Comparison of ENCODE assay signal across 8 mouse cellular contexts in the genomic region with DNA sequence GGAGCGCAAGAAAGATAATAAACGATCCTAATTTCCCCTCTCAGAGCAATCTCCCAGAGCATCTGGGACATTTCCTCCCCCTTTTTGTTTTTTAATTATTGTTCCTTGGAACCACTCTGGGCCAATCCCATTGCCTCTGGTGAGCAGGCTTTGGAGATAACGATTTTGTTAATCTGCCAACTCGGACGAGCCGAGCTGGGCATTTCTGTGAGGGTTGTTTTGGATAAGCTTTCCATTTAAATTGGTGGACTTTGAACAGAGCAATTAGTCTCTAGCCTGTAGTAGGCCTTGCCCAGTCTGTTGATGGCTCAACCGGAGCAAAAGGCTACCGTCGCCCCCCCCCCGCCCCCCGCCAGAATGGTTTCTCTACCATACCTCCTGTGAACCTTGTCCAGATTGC. TPM values are rescaled to one million over a fixed set of nuclear protein-coding genes. Genes with fewer than 3 reads are reported as not detected.
DNase-seq lines count a peak whose midpoint lies in the region; ATAC-seq lines count a peak whose summit lies in the region.

No protein-coding gene starts in this region.

- intact Hi-C loops in left cerebral cortex, postnatal 14 days (cut with DNase I), result loop anchor here (5.0 kb wide), 1 partner anchor 49 kb away; no protein-coding TSS in a partner anchor
- intact Hi-C loops in gastrocnemius, postnatal 14 days (cut with DNase I; ENCODE audit: low total_unique reads), result no loop called here

- ATAC-seq in embryonic facial prominence, embryonic 11.5 days (replicated peaks; ENCODE audit: insufficient number of reproducible peaks, low FRiP score, low TSS enrichment, low read depth), result no peak; the same call in 1 of the 2 replicates
- peak; percentile 41; the same call in 1 of the 2 replicates for ATAC-seq in hindbrain, embryonic 13.5 days (ENCODE audit: low FRiP score)
- ATAC-seq in liver, embryonic 11.5 days (replicated peaks; ENCODE audit: low FRiP score), result no peak
- ATAC-seq in neural tube, embryonic 15.5 days (ENCODE audit: low FRiP score), result 0 out of 2 replicates have a peak, but pooled peaks have one; percentile 26

- H3K27me3 ChIP-seq in embryonic facial prominence, embryonic 11.5 days (ENCODE audit: control insufficient read depth, insufficient read depth, low read length), result no peaks in the 10 kb centered on the region
- H3K27me3 ChIP-seq in hindbrain, embryonic 13.5 days, result peaks cover 10% of the 10 kb centered on the region
- H3K27me3 ChIP-seq in liver, embryonic 11.5 days (replicated peaks; ENCODE audit: control insufficient read depth, insufficient read depth, low read length), result 0 out of 2 replicates have a peak, but pooled peaks cover 2% of the 10 kb centered on the region
- H3K27me3 ChIP-seq in neural tube, embryonic 15.5 days (replicated peaks), result no peaks in the 10 kb centered on the region

- H3K4me2 ChIP-seq in embryonic facial prominence, embryonic 11.5 days (ENCODE audit: low read depth, low read length), result peak overlapping the region; percentile 48
- H3K4me2 ChIP-seq in hindbrain, embryonic 13.5 days, result peak overlapping the region; percentile 54
- H3K4me2 ChIP-seq in liver, embryonic 11.5 days, result peak overlapping the region; percentile 71
- peak overlapping the region; percentile 60 for H3K4me2 ChIP-seq in neural tube, embryonic 15.5 days

- no peaks in the 10 kb centered on the region for H3K36me3 ChIP-seq in embryonic facial prominence, embryonic 11.5 days (replicated peaks; ENCODE audit: control insufficient read depth, insufficient read depth, low read depth, low read length)
- H3K36me3 ChIP-seq in hindbrain, embryonic 13.5 days, result no peaks in the 10 kb centered on the region
- H3K36me3 ChIP-seq in liver, embryonic 11.5 days (ENCODE audit: control insufficient read depth, insufficient read depth, low read length), result no peaks in the 10 kb centered on the region
- no peaks in the 10 kb centered on the region for H3K36me3 ChIP-seq in neural tube, embryonic 15.5 days

- H3K27ac ChIP-seq in embryonic facial prominence, embryonic 11.5 days (replicated peaks; ENCODE audit: low read depth, low read length), result no peak overlapping the region
- H3K27ac ChIP-seq in hindbrain, embryonic 13.5 days, result 0 out of 2 replicates have a peak overlapping the region, but pooled peaks have one; percentile 12
- no peak overlapping the region for H3K27ac ChIP-seq in liver, embryonic 11.5 days (ENCODE audit: low read depth, low read length)
- H3K27ac ChIP-seq in neural tube, embryonic 15.5 days (replicated peaks), result no peak overlapping the region

- DNase-seq in adrenal gland, adult 2 months, result peak; percentile 44
- DNase-seq in adrenal gland, adult 18-20 months (ENCODE audit: low spot score in 2 of 2), result no peak
- no peak for DNase-seq in embryonic facial prominence, embryonic 11.5 days (ENCODE audit: low spot score)
- DNase-seq in liver, embryonic 11.5 days (ENCODE audit: low spot score), result no peak
- no peak for DNase-seq in left cerebral cortex, postnatal 14 days (ENCODE audit: low spot score in 2 of 2)
- no peak for DNase-seq in gastrocnemius, postnatal 14 days

- no peak overlapping the region for H3K9ac ChIP-seq in embryonic facial prominence, embryonic 11.5 days (replicated peaks; ENCODE audit: low read length)
- H3K9ac ChIP-seq in hindbrain, embryonic 13.5 days, result no peak overlapping the region
- no peak overlapping the region for H3K9ac ChIP-seq in liver, embryonic 11.5 days (ENCODE audit: low read depth, low read length)
- no peak overlapping the region for H3K9ac ChIP-seq in neural tube, embryonic 15.5 days (replicated peaks)

- no peaks in the 10 kb centered on the region for H3K4me1 ChIP-seq in embryonic facial prominence, embryonic 11.5 days (ENCODE audit: control insufficient read depth, insufficient read depth, low read length)
- peaks cover 26% of the 10 kb centered on the region for H3K4me1 ChIP-seq in hindbrain, embryonic 13.5 days (replicated peaks)
- peaks cover 7% of the 10 kb centered on the region for H3K4me1 ChIP-seq in liver, embryonic 11.5 days (replicated peaks; ENCODE audit: control insufficient read depth, insufficient read depth, low read length)
- peaks cover 23% of the 10 kb centered on the region for H3K4me1 ChIP-seq in neural tube, embryonic 15.5 days

- peak overlapping the region; percentile 26; the same call in 1 of the 2 replicates for H3K4me3 ChIP-seq in embryonic facial prominence, embryonic 11.5 days (ENCODE audit: low read depth, low read length)
- no peak overlapping the region for H3K4me3 ChIP-seq in hindbrain, embryonic 13.5 days
- H3K4me3 ChIP-seq in liver, embryonic 11.5 days (ENCODE audit: low read depth, low read length), result no peak overlapping the region
- H3K4me3 ChIP-seq in neural tube, embryonic 15.5 days (replicated peaks), result no peak overlapping the region

- no peaks in the 10 kb centered on the region for H3K9me3 ChIP-seq in embryonic facial prominence, embryonic 11.5 days (replicated peaks; ENCODE audit: control insufficient read depth, low read length)
- H3K9me3 ChIP-seq in hindbrain, embryonic 13.5 days, result no peaks in the 10 kb centered on the region
- H3K9me3 ChIP-seq in liver, embryonic 11.5 days (ENCODE audit: control insufficient read depth, low read length), result no peaks in the 10 kb centered on the region
- H3K9me3 ChIP-seq in neural tube, embryonic 15.5 days (replicated peaks), result no peaks in the 10 kb centered on the region

- 31% methylated on average over 11 of the region's 11 CpGs for WGBS in embryonic facial prominence, embryonic 11.5 days
- WGBS in hindbrain, embryonic 13.5 days, result 18% methylated on average over 11 of the region's 11 CpGs
- 28% methylated on average over 11 of the region's 11 CpGs for WGBS in liver, embryonic 11.5 days
- 25% methylated on average over 11 of the region's 11 CpGs for WGBS in neural tube, embryonic 15.5 days

RNA-seq across cellular contexts. Expression of gene Map3k9, which starts 27.0 kb away (rescaled TPM):
- 1 to 10 TPM in 1 of 2 experiments, under 1 TPM in 1; 0.81 to 4.2 TPM for total RNA-seq in adrenal gland, adult 2 months (2021)
- polyA plus RNA-seq in adrenal gland, adult 2 months (2012; rRNA removed), result 1.3 and 2.1 TPM in 2 replicates
- total RNA-seq in adrenal gland, adult 18-20 months (2021), result 1 to 10 TPM in 1 of 2 experiments, under 1 TPM in 1; 0.89 to 2.8 TPM
- polyA plus RNA-seq in embryonic facial prominence, embryonic 11.5 days (2014; fragmentation: Nextera tagmentation; extraction: Ambion mirVana), result 1.3 and 1.4 TPM in 2 replicates
- polyA plus RNA-seq in hindbrain, embryonic 13.5 days (2015; fragmentation: Nextera tagmentation; extraction: Ambion mirVana), result 8.8 TPM in 2 replicates
- 0.13 and 0.32 TPM in 2 replicates for polyA plus RNA-seq in liver, embryonic 11.5 days (2014; fragmentation: Nextera tagmentation; extraction: Ambion mirVana)
- polyA plus RNA-seq in neural tube, embryonic 15.5 days (2015; fragmentation: Nextera tagmentation; extraction: Ambion mirVana), result 10.2 and 11.5 TPM in 2 replicates
- 10 to 100 TPM; 66.0 to 66.9 TPM for total RNA-seq in left cerebral cortex, postnatal 14 days (2021)
- total RNA-seq in gastrocnemius, postnatal 14 days (2021), result under 1 TPM in 1 of 2 experiments, not detected in 1; 0.11 TPM

RNA-seq across cellular contexts. Expression of gene Pcnx, which starts 51.9 kb away (rescaled TPM):
- 10 to 100 TPM; 48.7 to 56.5 TPM for total RNA-seq in adrenal gland, adult 2 months (2021)
- polyA plus RNA-seq in adrenal gland, adult 2 months (2012; rRNA removed), result 20.5 and 23.4 TPM in 2 replicates
- total RNA-seq in adrenal gland, adult 18-20 months (2021), result 10 to 100 TPM; 56.9 to 59.2 TPM
- polyA plus RNA-seq in embryonic facial prominence, embryonic 11.5 days (2014; fragmentation: Nextera tagmentation; extraction: Ambion mirVana), result 13.3 and 15.6 TPM in 2 replicates
- polyA plus RNA-seq in hindbrain, embryonic 13.5 days (2015; fragmentation: Nextera tagmentation; extraction: Ambion mirVana), result 10.1 and 10.5 TPM in 2 replicates
- 7.9 and 9.4 TPM in 2 replicates for polyA plus RNA-seq in liver, embryonic 11.5 days (2014; fragmentation: Nextera tagmentation; extraction: Ambion mirVana)
- polyA plus RNA-seq in neural tube, embryonic 15.5 days (2015; fragmentation: Nextera tagmentation; extraction: Ambion mirVana), result 7.3 and 9.6 TPM in 2 replicates
- total RNA-seq in left cerebral cortex, postnatal 14 days (2021), result 100 to 1,000 TPM; 103 to 119 TPM
- total RNA-seq in gastrocnemius, postnatal 14 days (2021), result 10 to 100 TPM; 36.0 to 37.4 TPM

Comparison
In these comparisons a context has a peak if more than half of its experiments do, and no peak if none do; other contexts are left out.
1. ATAC-seq: peak in hindbrain, embryonic 13.5 days (single experiment) and neural tube, embryonic 15.5 days (single experiment); none in embryonic facial prominence, embryonic 11.5 days (single experiment) and liver, embryonic 11.5 days (single experiment).
2. Peak in every context shown above with its lines, with median percentiles within 50 percentile points of each other: H3K4me2 ChIP-seq.